Mouse (Mus musculus): Measurements from ENCODE around the gene Pfkfb2. TPM values are rescaled to one million over a fixed set of nuclear protein-coding genes. Genes with fewer than 3 reads are reported as not detected.

Pfkfb2 gene
- 14.0 and 14.3 TPM in 2 replicates for polyA plus RNA-seq (2016; fragmentation: Nextera tagmentation; extraction: Ambion mirVana)

DNA sequence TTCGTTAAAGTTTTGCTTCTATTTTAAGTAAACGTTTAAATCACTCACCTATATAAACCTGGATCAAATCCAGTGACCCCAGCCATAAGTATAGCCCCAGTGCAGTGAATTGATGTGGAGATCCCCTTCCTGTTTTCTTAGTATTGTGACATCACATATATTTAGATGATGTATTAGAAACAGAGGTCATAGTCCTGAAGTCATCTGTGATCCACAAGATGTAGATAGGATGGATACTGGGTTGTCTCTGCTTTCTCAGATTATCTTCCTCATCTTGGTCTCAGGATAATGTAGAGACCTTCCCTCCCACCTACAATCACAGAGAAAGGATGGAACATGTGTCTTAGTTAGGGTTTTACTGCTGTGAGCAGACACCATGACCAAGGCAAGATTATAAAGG is at the start of gene Pfkfb2:
Gene Pfkfb2 (minus strand): TSS at position 101 of the 400 bp plus-strand sequence.
- H3K4me3 ChIP-seq (replicated peaks): no peak within 1 kb of the TSS
- H3K27ac ChIP-seq: no peak within 1 kb of the TSS
- no peaks in the 10 kb centered on the region for H3K27me3 ChIP-seq
- no peaks in the 10 kb centered on the region for H3K9me3 ChIP-seq
- H3K4me1 ChIP-seq: peaks cover 7% of the 10 kb centered on the region
- H3K36me3 ChIP-seq (replicated peaks): no peaks in the 10 kb centered on the region
- 85% methylated on average over 2 of the region's 2 CpGs for WGBS
- H3K4me2 ChIP-seq: no peak within 1 kb of the TSS
- ATAC-seq (ENCODE audit: low FRiP score): no peak
- H3K9ac ChIP-seq: no peak within 1 kb of the TSS

DNA sequence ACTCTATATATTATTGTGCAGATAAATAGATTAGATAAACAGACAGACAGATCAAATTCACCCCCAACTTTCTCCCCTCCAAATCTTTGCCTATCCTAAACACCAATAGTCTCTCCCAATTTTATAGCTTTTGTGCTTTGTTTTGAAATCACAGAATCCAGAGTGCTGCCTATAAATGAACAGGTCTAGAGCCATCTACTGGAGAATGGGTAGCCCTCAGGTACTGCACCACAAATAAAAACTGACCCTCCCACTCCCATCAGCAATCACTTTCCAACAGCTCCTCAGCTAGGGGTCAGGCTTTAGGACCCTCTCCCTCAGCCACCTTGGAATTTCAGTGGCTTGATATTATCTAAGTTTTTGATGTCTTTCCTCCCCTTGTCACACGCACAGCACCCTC is 47.6 kb upstream of the Pfkfb2 start:
- no peaks in the 10 kb centered on the region for H3K36me3 ChIP-seq (replicated peaks)
- H3K9ac ChIP-seq: no peak overlapping the region
- no peaks in the 10 kb centered on the region for H3K27me3 ChIP-seq
- H3K4me1 ChIP-seq: 0 out of 2 replicates have a peak, but pooled peaks cover 3% of the 10 kb centered on the region
- H3K27ac ChIP-seq: no peak overlapping the region
- WGBS: 86% methylated on average over 1 of the region's 1 CpGs
- no peak for ATAC-seq (ENCODE audit: low FRiP score)
- H3K9me3 ChIP-seq: no peaks in the 10 kb centered on the region
- no peak overlapping the region for H3K4me2 ChIP-seq
- H3K4me3 ChIP-seq (replicated peaks): no peak overlapping the region

DNA sequence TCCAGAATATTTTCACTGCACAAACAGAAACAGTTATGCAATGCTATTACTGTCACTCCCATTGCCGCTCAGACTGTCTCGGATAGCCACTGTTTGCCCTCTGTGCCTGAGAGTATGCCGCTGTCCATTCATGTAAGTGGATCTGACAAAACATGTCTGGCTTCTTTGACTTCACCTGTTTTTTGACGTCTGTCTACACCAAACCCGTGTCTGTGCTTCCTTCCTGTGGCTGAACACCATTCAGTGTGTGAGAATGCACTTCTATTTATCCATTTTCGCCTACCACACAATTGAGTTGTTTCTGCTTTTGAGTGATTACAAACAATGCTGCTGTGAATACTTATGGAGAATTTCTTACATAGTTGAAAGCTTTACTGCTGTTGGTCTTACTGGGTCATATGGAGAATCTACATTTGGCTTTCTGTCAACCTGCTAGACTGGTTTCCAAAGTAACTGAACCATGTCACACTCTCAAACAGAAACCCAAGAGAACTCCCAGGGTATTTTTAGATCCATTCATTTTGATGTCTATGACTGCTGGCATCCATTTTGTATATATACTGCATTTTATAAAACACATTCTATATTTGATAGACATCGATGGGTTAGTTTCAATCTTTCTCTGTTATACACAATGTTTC is 46.8 kb upstream of the Pfkfb2 start:
- Histone ChIP-seq H3K27ac (no peak overlapping the region), H3K9me3 (no peaks in the 10 kb centered on the region), H3K36me3 (replicated peaks) (no peaks in the 10 kb centered on the region), H3K4me3 (replicated peaks) (no peak overlapping the region), H3K4me2 (no peak overlapping the region), H3K4me1 (0 out of 2 replicates have a peak, but pooled peaks cover 3% of the 10 kb centered on the region), H3K9ac (no peak overlapping the region), H3K27me3 (no peaks in the 10 kb centered on the region)
- no peak for ATAC-seq (ENCODE audit: low FRiP score)
- WGBS: 77% methylated on average over 7 of the region's 7 CpGs

DNA sequence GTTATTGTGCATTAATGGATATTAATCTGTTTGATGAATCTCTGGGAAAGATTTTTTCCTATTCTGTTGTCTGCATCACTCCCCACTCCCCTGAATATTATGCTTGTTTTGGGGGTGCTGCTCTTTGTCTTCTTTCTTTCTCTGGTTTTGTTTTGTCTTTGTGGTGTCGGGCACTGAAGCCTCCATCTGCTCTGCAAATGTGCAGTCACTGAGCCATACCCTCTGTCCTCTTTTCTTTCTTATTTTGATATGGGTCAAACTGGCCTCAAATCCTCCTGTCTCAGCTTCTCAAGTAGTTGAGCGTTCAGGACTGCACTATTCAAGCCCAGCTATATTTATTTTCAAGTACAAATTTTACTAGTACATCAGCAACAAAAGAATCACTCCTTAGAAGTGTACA is 46.2 kb upstream of the Pfkfb2 start:
- no peaks in the 10 kb centered on the region for H3K36me3 ChIP-seq (replicated peaks)
- H3K4me3 ChIP-seq (replicated peaks): no peak overlapping the region
- 0 out of 2 replicates have a peak, but pooled peaks cover 3% of the 10 kb centered on the region for H3K4me1 ChIP-seq
- no peak overlapping the region for H3K4me2 ChIP-seq
- no peaks in the 10 kb centered on the region for H3K27me3 ChIP-seq
- no peak overlapping the region for H3K27ac ChIP-seq
- WGBS: 41% methylated on average over 2 of the region's 2 CpGs
- H3K9me3 ChIP-seq: no peaks in the 10 kb centered on the region
- ATAC-seq (ENCODE audit: low FRiP score): no peak
- H3K9ac ChIP-seq: no peak overlapping the region

DNA sequence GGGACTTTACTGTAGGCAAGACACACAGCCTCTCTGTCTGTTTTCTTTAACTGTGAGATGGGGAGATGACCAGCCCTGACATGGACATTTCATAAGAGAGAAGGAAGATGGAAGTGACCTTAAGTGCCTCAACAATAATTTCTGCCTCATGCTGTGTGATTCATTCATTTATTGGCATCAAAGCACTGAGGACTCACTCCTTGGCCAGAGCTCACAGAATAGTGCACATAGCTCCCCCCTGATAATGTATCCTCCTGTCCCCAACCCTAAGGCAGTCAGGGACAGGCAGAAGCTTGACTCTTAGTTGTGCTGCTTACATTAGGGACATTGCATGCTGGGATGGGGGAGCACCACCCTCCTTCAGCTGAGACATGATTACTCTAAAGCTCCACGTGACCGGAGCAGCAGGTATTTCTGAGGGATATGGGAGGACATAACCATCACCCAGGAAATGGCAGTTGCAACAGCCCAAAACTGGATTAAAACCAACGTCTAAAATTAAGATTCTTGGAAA is 42.0 kb upstream of the Pfkfb2 start:
- Histone ChIP-seq H3K9ac (no peak overlapping the region), H3K9me3 (no peaks in the 10 kb centered on the region), H3K27me3 (no peaks in the 10 kb centered on the region), H3K4me2 (no peak overlapping the region), H3K4me3 (replicated peaks) (no peak overlapping the region), H3K4me1 (0 out of 2 replicates have a peak, but pooled peaks cover 3% of the 10 kb centered on the region), H3K27ac (no peak overlapping the region), H3K36me3 (replicated peaks) (no peaks in the 10 kb centered on the region)
- ATAC-seq (ENCODE audit: low FRiP score): no peak
- 77% methylated on average over 3 of the region's 3 CpGs for WGBS

DNA sequence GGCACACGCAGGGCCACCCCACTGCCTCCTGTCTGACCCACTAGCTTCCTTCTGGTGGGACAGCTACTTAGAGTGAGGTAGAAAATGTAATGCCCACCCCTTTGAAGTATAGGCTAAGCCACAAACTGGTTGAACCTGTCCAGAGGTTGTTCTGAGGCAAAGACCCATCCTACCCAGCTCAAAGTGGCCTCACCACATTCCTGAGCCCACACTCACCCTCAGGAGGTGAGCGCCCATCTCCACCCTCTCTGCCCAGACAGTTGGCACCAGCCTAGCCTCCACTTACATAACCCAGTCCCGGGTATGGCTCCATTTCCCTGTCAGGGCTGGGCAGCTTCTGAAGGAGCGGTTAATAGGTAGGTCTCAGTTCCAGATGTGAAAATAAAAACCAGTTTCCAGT is 41.4 kb upstream of the Pfkfb2 start:
- ATAC-seq (ENCODE audit: low FRiP score): no peak
- 0 out of 2 replicates have a peak, but pooled peaks cover 3% of the 10 kb centered on the region for H3K4me1 ChIP-seq
- no peak overlapping the region for H3K9ac ChIP-seq
- H3K36me3 ChIP-seq (replicated peaks): no peaks in the 10 kb centered on the region
- H3K4me2 ChIP-seq: no peak overlapping the region
- 89% methylated on average over 4 of the region's 4 CpGs for WGBS
- H3K9me3 ChIP-seq: no peaks in the 10 kb centered on the region
- H3K27ac ChIP-seq: no peak overlapping the region
- H3K27me3 ChIP-seq: no peaks in the 10 kb centered on the region
- H3K4me3 ChIP-seq (replicated peaks): no peak overlapping the region

DNA sequence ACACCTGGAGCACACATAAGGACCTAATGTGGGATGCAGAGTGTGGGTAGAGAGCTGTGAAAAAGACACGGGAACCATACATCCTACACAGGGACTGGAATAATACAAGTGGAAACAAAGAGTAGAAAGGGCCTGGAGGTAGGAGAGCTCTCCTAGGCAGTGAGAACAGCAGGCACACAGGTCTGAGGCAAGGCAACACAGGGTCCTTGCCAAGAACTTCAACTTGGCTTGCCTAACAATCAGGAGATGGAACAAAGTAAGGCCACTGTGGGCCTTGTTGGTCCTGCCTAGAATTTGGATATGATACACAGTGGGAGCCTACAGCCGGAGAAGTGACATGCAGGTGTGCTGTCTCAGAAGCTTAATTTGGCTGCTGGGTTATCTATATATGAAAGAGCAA is 40.9 kb upstream of the Pfkfb2 start:
- 91% methylated on average over 2 of the region's 2 CpGs for WGBS

DNA sequence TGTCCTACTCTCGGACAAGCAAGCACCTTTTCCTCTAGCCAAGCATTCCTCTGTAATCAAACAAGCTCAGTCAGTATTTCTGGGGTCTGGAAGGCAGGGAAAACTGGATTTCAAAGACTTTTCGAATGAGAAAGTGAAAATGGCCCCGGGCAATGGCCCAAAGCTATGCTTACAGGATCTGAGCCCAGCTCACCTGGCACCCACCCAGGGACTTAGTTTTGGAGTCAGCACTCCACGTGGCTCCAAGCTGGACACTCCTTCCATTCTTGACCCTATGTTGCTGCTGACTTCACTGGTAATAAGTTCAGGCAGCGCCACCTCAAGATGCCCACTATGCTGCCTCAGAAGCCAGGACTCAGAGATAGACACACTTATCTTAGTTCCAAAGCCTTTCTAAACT is 38.0 kb upstream of the Pfkfb2 start:
- Histone ChIP-seq H3K4me2 (no peak overlapping the region), H3K9me3 (no peaks in the 10 kb centered on the region), H3K4me3 (replicated peaks) (no peak overlapping the region), H3K27me3 (no peaks in the 10 kb centered on the region), H3K36me3 (replicated peaks) (no peaks in the 10 kb centered on the region), H3K4me1 (no peaks in the 10 kb centered on the region), H3K27ac (no peak overlapping the region), H3K9ac (no peak overlapping the region)
- WGBS: 81% methylated on average over 5 of the region's 5 CpGs
- no peak for ATAC-seq (ENCODE audit: low FRiP score)

More for the DNA sequence above, 40.9 kb upstream of the Pfkfb2 start:
- no peaks in the 10 kb centered on the region for H3K27me3 ChIP-seq
- no peak overlapping the region for H3K4me3 ChIP-seq (replicated peaks)
- no peaks in the 10 kb centered on the region for H3K9me3 ChIP-seq
- H3K9ac ChIP-seq: no peak overlapping the region
- no peak overlapping the region for H3K4me2 ChIP-seq
- no peaks in the 10 kb centered on the region for H3K4me1 ChIP-seq
- no peak for ATAC-seq (ENCODE audit: low FRiP score)
- no peak overlapping the region for H3K27ac ChIP-seq
- H3K36me3 ChIP-seq (replicated peaks): no peaks in the 10 kb centered on the region

DNA sequence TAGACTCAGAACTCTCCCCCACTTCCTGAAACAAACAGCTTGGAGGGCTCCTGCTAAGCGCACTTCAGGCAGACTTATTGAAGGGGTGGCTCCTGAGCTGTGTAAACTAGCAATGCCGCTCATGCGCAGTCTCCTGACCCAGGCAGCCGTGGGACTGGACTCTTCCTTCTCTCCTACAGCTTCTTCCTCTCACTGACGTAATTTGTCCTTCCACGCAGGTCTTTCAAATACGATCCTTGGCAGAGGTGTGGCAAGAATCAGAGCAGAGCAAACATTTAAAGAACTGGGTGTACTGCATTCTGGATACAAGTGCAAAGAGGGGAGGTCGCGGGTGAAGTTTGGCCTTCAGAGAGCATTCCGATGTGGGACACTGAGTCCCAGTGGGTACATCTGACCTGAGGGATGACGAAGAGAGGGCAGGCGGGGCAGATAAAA is 35.0 kb upstream of the Pfkfb2 start:
- ATAC-seq (ENCODE audit: low FRiP score): no peak
- Histone ChIP-seq H3K36me3 (replicated peaks) (no peaks in the 10 kb centered on the region), H3K9me3 (no peaks in the 10 kb centered on the region), H3K4me3 (replicated peaks) (no peak overlapping the region), H3K27ac (no peak overlapping the region), H3K4me1 (no peaks in the 10 kb centered on the region), H3K9ac (no peak overlapping the region), H3K4me2 (no peak overlapping the region), H3K27me3 (no peaks in the 10 kb centered on the region)
- 92% methylated on average over 12 of the region's 12 CpGs for WGBS

DNA sequence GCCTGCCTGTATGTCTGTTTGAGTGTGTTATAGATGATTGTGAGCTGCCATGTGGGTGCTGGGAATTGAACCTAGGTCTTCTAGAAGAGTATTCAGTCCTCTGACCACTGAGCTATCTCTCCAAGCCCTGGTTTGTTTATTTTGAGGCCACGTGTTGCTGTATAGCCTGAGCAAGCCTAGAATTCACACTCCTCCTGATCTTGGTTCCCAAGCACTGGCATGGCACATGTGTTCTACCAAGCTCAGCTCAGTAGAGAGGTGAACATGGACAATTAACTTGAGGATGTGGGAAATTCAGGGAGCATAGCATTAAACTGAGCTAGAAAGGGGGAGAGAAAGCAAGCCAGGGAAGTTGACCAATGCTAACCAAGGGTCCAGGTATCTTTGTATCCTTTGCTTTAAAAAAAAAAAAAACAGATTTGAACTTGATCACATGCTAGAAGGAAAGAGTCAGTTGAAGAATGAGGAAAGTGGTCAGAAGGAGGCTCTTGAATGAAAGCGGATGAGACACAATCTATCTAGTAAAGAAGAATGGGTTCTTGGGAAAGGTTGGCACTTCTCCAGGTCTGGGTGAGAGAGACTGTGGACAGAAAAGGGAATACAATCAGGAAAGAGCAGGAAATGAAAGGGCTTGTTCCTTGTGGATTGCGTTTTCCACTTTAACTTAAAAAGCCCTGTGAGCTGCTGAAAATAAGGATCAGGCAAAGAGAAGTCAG is 33.1 kb upstream of the Pfkfb2 start:
- Histone ChIP-seq H3K27ac (no peak overlapping the region), H3K4me3 (replicated peaks) (no peak overlapping the region), H3K4me2 (no peak overlapping the region), H3K9me3 (no peaks in the 10 kb centered on the region), H3K27me3 (no peaks in the 10 kb centered on the region), H3K36me3 (replicated peaks) (no peaks in the 10 kb centered on the region), H3K4me1 (no peaks in the 10 kb centered on the region), H3K9ac (no peak overlapping the region)
- no peak for ATAC-seq (ENCODE audit: low FRiP score)
- 83% methylated on average over 3 of the region's 3 CpGs for WGBS

DNA sequence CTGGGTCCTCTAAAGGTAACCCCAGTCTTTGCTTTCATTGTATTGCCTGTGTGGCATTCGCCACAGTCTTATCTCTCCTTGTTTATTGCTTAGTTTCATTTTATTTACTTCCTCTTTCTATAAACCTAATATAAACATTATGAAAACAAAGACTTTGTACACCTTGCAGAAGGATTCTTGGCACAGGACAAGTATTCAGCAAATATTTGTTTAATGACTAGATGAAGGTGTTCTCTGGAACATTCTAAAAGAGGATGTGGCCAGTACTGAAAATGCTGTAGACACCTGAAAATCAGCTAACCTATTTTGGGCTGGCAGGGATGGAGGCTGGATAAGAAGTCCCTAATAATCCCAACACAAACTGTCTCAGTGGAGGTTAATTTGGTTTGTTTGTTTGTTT is 32.5 kb upstream of the Pfkfb2 start:
- no peaks in the 10 kb centered on the region for H3K27me3 ChIP-seq
- ATAC-seq (ENCODE audit: low FRiP score): no peak
- H3K9me3 ChIP-seq: no peaks in the 10 kb centered on the region
- H3K36me3 ChIP-seq (replicated peaks): no peaks in the 10 kb centered on the region
- 73% methylated on average over 1 of the region's 1 CpGs for WGBS
- no peaks in the 10 kb centered on the region for H3K4me1 ChIP-seq
- no peak overlapping the region for H3K9ac ChIP-seq
- H3K4me3 ChIP-seq (replicated peaks): no peak overlapping the region
- H3K4me2 ChIP-seq: no peak overlapping the region
- no peak overlapping the region for H3K27ac ChIP-seq

DNA sequence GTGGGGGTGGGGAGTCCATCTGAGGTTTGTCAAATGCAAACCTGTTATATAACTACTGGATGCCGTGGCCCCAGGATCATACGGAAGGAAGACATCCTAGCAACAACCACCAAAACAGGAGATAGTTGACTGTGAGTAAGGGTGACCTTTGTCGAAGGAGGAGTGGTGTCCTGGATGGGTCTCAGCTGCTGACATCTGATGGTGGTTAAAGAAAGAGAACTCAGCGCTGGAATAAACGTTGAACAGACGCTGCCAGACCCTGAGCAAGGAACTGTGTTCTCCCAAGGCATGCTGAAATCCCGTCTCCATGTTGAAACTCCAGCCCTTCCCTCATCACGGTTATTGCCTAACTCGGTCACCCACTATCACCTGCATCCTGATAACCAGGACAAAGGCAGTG is 30.6 kb upstream of the Pfkfb2 start:
- WGBS: 89% methylated on average over 9 of the region's 9 CpGs
- Histone ChIP-seq H3K27ac (no peak overlapping the region), H3K27me3 (no peaks in the 10 kb centered on the region), H3K9ac (no peak overlapping the region), H3K4me2 (no peak overlapping the region), H3K4me1 (no peaks in the 10 kb centered on the region), H3K4me3 (replicated peaks) (no peak overlapping the region), H3K36me3 (replicated peaks) (no peaks in the 10 kb centered on the region), H3K9me3 (no peaks in the 10 kb centered on the region)
- ATAC-seq (ENCODE audit: low FRiP score): no peak

DNA sequence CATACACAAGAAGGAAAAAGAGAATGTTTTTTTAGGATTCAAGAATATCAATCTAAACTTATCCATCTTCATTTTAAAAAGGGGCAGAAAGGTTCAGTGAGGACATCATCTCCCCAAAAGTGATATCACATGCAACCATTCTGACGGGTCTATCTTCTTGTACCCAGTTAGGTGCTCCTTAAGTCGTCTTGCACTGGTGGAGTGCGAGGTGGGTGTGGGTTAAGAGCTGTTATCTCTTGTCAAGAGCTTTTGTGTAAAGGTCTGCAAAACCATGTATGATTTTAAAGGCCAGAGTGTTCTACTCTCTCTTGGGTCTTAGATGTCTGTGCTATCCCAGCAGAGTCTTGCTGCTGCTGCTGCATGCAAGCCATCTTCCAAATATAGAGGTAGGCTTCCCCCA is 17.8 kb upstream of the Pfkfb2 start:
- Histone ChIP-seq H3K4me1 (no peaks in the 10 kb centered on the region), H3K4me2 (no peak overlapping the region), H3K9ac (no peak overlapping the region), H3K4me3 (replicated peaks) (no peak overlapping the region), H3K36me3 (replicated peaks) (no peaks in the 10 kb centered on the region), H3K9me3 (no peaks in the 10 kb centered on the region), H3K27me3 (no peaks in the 10 kb centered on the region), H3K27ac (no peak overlapping the region)
- 86% methylated on average over 3 of the region's 3 CpGs for WGBS
- no peak for ATAC-seq (ENCODE audit: low FRiP score)
